Mouse (Mus musculus) retina, postnatal 7 days (tissue): Measurements from ENCODE around the gene Mylk.

Source experiments
- DNase-seq: peaks from one replicate; pipeline ENCODE4 v3.0.0-alpha.2; 2012; ENCODE audit warnings: low read depth, low spot score

Mylk gene

DNA sequence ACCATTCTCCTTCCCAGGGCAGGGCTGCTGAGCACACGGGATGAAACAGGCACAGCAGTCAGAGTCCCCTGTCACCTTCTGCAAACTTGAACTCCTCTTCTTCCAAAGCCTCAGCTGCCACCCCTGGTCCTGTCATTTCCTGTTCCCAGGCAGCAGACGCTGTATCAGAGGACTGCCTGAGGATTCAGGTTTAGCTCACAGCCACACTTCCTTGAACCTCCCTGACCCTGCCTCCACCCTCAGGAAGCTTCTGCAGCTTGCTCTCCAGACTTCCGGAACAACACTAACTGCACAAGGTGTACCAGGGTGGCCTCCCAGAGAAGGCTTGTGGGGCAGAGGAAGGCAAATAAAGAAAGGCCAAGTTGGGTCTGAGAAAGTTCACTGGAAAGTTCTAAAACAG, 102.6 kb downstream of the Mylk start:
- DNase-seq, result no peak

DNA sequence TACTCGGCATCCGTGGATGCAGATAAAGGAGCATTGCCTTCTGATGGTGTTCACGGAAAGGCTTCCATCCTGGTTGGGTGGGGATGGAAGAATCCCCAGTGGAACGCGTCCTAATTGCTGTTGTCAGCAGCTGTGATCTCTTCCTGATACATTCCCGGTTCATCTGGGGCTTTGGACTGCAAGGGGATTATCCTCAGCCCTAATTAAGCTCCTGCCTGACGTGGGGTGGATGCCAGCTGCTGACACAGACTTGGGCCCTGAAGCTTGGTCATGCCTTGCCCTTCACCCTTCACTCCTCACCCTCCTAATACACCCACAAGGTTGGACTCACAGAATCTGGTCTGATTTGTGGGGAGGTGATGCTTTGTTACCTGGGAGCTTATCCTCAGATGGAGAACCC, 109.1 kb downstream of the Mylk start:
- peak; percentile 70 for DNase-seq

DNA sequence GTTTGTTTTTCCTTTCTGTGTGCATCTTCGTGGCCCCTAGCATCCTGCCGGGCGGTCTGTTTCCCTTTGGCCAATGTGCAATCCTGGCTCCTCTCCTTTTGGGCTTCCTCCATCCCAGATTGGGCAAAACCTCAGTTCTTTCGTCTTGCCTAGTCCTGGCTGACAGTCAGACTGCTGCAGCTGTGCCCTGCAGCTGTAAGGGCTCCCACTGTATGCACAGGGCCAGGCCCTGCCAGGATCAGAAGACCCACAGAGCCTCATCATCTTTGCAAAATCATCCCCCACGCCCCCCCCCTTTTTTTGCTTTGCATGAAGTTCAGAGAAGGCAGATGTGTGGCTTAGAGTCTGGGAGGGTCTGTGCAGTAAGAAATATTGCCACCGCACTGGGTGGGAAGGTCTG, 110.1 kb downstream of the Mylk start:
- DNase-seq, result no peak

DNA sequence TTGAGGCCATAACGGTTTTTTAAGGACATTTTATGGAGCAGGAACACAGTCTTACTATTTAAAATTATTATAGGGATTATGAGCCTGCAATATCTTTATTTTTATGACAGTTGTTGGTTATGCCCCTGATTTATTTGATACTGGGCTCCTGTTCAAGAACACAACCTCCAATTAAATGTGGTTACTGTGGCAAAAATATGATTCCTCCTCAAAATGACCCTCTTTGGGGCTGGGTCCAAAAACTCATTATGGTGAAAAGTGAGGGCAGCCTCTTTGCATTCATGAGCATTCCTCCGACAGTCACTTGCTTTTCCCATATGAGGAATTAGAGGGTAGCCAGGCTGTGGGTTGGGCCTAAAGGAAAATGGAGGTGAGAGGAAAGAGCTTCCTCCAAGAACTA, 110.7 kb downstream of the Mylk start:
- DNase-seq, result no peak

DNA sequence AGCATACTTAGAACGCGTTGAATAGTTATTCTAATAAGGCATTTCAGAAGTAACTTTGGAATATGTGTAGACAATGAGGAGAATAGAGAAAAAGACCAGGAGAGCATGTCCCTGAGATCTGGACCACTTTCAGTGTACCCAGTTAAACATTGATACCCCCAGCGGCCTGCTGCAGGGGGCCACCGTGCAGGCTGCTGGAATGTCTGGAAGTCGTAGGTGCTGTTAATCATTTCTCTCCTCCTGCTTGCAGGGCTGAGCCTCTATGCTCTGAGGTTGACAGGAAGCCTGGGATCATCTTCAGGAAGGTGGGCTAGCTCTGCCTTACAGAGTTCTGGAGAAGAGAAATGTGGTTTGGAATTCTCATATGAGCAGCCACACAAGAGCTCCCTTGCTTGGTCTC, 112.6 kb downstream of the Mylk start:
- no peak for DNase-seq

DNA sequence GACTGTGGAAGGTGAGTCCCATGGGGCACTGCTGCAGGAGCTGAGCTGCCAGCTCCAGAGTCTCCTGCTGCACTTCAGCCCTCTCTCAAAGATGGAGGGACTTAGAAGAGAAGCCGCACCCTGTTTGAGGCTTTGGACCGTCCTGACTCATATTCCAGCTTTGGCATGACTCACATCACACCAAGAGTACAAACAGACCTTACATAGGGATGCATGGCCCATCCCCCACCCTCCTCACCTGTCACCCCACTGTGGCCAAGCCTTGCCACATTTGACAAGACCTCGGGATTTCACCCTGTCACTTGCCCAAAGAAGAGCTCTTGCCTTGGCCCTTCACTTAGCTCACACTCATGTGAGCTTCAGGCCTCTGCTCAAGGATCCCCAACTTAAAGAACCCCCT, 115.8 kb downstream of the Mylk start:
- no peak for DNase-seq

DNA sequence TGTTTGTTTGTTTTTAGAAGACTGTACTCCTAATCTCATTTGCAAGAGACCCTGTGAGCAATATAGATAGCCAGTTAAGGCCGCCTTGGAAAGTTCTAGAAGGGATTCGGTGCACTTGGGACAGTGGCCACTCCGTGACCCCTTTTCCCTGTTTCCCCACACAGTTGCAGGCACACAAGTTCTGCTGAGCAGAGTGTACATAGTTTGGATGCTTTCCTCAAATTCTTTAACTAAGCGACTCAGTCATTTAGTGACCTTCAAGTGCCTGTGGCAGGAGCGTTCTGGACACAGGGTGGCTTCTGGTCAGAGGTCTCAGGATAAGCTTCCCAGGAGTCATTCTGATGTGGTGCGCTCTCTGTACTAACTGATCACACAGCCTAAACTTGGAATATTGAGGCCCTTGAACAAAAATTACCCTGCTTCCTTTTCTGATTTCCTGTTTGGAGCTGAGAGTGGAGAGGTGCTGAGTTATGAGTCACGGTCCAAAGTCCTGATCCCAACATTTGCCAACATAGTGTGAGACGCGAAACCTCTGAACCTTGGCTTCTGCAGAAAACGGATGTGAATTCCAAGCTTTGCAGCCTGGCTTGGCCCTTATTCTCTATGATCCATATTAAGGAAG, 116.8 kb downstream of the Mylk start:
- DNase-seq, result no peak

DNA sequence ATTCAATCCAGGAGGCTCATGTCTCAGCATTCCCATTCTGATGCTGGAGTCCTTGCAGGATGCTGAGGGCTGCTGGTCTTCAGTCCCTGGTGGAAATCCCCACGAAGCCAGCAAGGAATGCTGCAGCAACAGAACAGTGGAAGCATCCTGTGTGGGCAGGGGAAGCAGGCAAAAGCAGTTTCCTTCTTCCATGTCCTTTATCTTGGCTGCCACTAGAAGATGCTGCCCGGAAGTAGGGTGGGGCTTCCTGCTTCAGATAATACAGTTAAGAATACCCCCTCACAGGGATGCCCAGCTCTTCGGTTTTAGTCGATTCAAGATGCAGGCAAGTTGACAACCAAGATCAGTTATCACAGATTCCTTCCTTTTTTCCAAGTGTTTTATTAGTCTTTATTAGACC, 120.4 kb downstream of the Mylk start:
- no peak for DNase-seq

DNA sequence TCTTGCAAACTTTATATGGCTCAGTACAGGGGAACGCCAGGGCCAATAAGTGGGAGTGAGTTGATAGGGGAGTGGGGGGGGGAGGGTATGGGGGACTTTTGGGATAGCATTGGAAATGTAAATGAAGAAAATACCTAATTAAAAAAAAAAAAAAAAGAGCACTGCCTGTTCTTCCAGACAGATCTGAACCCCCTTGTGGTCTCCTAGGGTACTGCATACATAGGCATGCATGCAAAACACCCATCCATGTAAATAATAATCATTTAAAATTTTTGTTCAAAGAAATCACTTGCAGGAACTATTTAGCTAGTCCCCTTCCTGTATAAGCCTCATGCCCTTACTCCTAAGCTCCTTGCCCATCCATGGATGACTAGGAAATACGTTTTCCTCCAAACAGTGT, 122.2 kb downstream of the Mylk start:
- no peak for DNase-seq

DNA sequence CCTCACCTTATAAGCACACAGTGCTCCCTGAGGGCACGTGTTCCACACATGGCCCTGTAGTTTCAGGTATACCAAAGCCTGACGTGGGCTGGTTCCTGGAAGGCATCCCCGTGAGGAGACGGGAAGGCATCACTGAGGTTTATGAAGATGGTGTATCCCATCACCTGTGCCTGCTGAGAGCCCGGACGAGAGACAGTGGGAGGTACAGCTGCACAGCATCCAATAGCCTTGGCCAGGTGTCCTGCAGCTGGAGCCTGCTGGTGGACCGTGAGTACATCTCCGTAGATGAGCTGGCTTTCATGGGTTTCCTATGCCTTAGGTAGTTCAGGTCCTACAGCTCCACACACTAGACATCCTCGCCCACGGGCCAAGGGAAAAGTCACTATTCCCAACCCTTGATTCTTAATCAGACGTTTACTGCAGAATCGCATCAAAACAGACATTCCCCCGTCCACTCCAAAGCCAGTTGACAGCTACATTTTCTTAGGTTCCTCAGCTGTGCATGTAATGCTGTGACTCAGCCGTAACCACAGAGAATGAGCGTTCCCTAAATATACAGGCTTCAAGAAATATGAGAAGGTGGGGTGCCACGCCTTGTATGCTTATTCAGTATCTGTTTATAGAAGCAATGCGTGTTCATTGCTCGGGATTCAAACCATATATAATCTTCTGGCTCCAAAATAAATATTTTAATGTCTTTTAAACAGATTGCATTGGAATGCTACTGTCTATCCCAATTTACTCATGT, 135.2 kb downstream of the Mylk start:
- DNase-seq, result no peak

DNA sequence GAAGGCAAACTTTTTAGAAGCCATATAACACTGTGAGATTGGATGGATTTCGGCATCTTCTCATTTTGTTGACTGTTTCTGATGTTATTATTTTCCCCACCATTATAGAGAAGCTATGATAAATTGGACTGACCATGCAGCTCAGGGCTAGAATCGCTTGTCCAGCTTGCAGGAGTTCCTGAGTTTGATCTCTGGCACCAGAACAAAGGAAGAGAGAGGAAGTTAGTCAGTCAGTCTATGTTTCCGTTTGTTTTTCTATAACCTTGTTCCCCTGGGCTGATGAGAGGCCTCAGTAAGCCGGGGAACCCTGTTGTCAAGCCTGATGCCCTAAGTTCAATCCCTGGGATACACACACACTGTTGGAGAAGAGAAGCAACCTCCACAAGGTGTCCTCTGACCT, 135.8 kb downstream of the Mylk start:
- DNase-seq, result no peak

DNA sequence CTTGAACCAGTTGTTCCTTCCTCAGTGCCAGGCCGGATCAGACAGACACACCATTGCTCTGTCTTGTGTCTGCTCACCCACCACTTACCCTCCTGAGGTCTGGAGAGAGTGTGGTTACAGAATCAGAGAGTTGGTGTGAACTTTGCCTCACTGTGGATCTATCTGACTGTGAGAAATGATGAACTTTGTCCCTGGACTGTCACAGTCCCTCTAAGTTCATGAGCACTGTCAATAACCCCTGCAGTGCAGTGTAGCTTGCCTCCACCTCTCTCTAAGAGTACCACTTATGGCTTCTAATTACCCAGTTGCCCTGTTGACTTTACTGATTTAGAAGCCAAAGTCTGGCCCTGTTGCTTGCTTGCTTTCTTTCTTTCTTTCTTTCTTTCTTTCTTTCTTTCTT, 142.0 kb downstream of the Mylk start:
- no peak for DNase-seq

DNA sequence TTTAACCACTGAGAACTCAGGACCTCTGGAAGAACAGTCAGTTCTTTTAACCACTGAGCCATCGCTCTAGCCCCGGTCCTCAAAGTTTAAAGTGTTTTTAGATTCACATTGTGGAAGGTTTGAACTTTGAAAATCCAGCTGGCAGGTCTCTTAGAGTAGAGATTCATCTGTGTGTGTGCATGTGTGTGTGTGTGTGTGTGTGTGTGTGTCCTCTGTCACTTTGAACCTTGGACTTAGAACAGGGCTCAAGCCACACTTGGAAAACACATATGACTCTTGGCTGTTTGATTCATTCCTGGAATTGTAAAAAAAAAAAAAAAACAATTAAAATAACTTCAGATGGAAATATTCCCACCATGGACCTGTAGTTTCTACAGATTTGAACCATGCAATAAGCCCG, 149.0 kb downstream of the Mylk start:
- no peak for DNase-seq

DNA sequence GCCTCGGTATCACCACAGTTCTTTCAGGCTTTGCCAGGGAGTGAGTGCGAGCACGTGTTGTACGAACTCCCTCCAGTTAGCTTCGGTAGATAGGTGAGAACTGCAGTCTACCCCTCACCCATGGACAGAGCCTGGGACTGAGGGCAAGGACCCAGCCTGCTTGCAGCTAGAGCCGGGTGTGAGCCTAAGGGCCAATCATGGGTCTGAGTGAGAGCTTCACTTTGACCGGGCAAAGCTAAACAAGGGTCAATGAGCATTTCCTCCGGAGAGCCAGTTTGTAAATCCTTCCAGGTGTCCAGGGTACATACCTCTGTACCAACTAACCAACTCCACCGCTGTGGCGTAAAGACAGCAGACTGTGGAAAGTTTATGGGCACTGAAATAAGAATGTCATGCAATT, 150.9 kb downstream of the Mylk start:
- DNase-seq, result no peak

DNA sequence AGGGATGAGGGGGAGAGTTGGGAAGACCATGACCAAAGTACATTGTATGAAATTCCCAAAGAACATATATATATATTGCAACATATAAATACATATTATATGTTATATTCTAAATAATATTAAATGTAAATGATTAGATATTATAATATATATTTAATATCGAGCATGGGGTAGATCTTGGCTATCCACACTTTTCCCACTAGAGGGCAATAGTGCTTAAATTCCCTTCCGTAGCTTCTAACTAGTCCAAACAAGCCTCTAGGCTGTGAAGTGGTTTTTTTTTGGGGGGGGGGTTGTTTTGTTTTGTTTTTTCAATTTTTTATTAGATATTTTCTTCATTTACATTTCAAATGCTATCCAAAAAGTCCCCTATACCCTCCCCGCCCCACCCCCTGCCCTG, 152.0 kb downstream of the Mylk start:
- no peak for DNase-seq

DNA sequence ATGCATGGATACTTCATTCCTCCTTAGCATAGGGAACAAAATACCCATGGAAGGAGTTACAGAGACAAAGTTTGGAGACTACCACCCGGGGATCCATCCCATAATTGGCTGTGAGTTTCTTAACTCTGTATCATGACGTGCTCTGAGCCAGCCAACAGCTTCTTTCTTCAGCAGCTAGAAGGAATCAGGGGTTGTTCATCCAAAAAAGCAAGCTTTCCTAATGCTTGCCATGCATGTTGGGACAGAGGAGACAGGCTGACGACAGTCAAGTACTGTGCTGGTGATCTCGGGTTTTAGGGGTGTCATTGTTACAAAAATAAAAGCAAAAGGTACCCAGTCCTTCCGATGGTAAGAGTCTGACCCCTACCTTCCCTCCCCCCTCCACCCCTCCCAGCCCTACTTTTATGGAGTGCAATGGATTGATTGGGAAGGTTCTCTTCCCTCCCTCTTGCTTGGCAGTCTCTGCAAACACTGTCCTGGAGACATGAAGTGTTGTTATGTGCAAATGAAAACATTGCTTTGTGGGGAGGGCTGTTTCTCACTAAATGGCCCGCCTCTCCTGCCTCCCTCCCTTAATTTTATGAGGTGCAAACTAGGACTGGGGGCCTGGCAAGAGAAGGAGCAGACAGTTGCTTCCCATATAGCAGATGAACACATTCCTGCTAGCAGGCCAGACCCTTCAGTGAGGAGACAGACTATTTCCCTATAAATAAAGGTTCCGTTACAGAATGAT, 153.2 kb downstream of the Mylk start:
- DNase-seq, result no peak

DNA sequence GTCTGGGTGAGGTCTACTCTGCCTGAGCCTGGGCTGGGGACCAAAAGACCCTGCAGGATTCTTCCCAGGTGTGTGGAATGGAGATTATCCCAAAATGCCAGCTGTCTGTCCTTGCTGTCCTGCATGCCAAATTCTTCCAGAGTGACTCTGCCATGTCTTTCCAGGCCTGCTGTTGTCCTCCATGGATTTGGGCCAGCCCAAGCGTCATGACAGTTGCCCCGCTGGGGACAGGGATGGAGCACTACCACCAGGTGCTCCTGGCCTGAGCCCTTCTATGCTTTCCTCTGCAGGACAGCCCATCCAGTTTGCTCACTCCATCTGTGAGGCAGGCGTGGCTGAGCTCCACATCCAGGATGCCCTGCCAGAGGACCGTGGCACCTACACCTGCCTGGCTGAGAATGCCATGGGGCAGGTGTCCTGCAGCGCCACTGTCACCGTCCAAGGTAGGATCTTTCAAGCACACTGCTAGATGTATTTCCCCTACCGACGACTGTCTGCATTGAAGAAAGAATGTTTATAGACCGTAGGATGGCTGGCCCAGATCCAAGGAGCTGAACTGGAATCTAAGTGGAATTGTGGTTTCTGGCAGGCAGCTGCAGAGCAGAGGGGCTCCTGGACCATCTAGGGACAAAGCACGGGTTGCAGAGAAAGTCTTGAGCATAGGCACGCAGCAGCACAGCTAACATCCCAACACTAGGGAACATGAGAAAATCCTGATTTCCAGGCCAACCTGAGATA, 154.2 kb downstream of the Mylk start:
- no peak for DNase-seq

DNA sequence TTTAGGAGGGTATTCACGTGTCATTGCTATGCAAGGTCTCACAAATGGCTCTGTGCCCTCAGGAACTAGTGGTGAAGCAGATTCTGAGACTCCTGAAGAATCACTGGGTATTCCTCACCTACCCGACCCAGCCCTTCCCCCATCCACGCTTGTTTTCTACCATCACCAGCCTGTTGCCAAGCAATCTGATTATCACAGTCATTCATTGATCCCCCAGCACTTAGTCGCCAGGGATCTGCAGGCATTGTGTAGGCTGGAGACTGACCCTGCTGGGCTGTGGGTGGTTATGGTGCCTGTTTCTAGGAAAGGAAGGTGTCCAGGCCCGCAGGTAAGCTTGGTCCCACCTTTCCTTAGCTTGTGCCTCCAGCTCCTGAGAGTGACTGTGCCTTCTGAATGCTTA, 155.0 kb downstream of the Mylk start:
- no peak for DNase-seq

DNA sequence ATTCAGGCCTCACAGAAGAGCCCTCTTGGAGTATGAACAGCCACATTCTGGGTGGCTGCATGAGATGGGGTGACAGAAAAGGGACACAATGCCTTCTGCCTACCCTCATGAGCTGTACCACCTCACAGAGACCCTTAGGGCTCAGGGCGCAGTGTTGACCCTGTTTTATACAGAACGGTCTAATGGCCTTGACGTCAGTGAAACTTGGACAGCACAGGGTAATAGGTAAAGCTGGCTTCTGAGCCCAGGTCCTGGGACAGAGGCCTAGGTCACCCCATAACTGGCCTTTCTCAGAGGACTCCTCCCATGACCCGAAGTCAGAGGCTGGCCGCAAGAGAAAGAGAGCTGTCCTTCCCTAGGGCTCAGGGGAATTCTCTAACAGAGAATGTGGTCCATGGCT, 155.5 kb downstream of the Mylk start:
- DNase-seq, result no peak

DNA sequence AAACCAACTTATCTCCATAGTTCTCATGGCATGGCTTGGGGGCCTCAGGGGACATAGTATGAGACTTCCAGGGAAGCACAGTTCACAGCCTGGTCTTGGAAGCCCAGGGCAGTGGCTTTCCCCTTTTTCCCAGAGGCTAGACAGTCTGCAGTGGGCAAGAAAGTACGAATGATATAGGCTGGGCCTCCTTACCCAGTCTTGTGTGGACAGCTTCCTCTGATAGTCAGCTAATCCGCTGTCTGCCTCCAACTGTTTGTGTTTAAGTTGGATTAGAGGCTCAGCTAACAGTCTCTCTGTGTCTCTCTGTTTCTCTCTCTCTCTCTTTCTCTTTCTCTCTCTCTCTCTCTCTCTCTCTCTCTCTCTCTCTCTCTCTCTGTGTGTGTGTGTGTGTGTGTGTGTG, 156.0 kb downstream of the Mylk start:
- DNase-seq, result no peak

DNA sequence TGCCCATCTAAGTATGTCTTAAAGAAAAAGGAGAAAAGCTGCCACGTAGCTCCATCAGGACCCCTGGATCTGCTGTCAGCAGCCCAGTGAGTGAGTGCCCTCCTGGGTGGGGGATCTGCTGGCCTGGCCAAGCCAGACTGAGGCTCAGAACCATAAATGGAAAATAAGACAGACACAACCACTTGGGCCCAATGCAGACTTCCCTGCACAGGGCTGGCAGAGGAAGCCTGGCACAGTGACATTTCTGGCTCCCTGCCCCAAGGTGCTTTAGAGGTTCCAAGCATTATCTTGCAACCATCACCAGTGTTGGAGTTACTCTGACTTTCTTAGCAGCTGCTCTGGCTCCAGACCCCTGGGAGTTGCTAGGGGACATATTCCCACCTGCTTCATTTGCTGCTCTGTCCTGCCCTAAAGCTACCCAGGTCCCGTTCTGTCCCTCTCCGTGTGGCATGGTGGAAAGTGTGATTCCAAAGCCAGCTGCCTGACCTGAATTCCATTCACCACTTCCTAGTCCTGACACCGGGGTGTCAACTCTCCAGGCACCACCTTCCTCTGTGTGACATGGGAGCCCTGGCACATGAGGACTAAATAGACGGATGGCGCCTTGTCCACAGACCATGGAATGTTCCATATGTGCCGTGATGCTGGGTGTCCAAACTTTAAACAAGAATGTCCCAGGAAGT, 156.7 kb downstream of the Mylk start:
- DNase-seq, result no peak

DNA sequence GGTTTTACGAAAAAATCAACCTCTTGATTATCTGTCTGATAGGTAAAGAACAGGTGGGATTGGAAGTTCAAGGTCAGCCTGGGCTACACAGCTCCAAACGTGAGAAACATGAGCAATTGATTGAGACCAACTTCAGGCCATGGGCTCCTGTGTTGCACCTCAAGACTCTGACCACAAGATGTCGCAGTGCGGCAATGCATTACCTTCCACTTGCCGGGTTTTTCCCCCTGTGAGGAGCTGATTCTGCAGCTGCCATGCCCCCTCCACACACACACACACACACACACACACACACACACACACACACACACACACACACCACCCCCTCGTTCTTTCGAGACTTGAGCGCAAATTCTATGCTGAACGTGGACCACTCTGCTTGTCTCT, 157.3 kb downstream of the Mylk start:
- DNase-seq, result peak; percentile 77
